Mouse (Mus musculus) heart, adult 2 months (tissue): ENCODE results near the gene Mag. TPM values are rescaled to one million over a fixed set of nuclear protein-coding genes. Genes with fewer than 3 reads are reported as not detected.
A peak's percentile ranks its signal among the peaks of the same experiment; 100 is the strongest.

Experiments
- DNase-seq, 2 experiments: peaks; one replicate each; pipeline ENCODE4 v3.0.0; 2021
- H3K27ac ChIP-seq: fragments of 200-600 bp; 2 replicates; pipeline ENCODE4 v1.8.1; 2022
- H3K27me3 ChIP-seq: fragments of 200-500 bp; 2 replicates; pipeline ENCODE4 v1.6.1; 2012; ENCODE audit warnings: mild to moderate bottlenecking, low read length, inconsistent platforms, mixed read lengths; ENCODE audit not compliant: control insufficient read depth, insufficient read depth
- H3K36me3 ChIP-seq: fragments of 200-500 bp; 2 replicates; pipeline ENCODE4 v1.6.1; 2012; ENCODE audit warnings: low read length, inconsistent platforms; ENCODE audit not compliant: control insufficient read depth, insufficient read depth
- H3K4me1 ChIP-seq: fragments of 200-500 bp; 2 replicates; pipeline ENCODE4 v1.6.1; 2011; ENCODE audit warnings: low read length; ENCODE audit not compliant: control insufficient read depth, insufficient read depth
- H3K4me3 ChIP-seq: fragments of 200-600 bp; 2 replicates; pipeline ENCODE4 v1.8.1; 2022
- H3K79me2 ChIP-seq: fragments of 200-500 bp; replicated peaks from 2 replicates; pipeline ENCODE4 v1.6.1; 2012; ENCODE audit warnings: mild to moderate bottlenecking, inconsistent platforms, low read length, moderate library complexity, mixed read lengths; ENCODE audit not compliant: control insufficient read depth, insufficient read depth
- H3K9ac ChIP-seq: fragments of 200-500 bp; 2 replicates; pipeline ENCODE4 v1.6.1; 2012; ENCODE audit warnings: low read depth, mild to moderate bottlenecking, control low read depth, inconsistent platforms, low read length, mixed read lengths
- CTCF ChIP-seq: fragments of 200-600 bp; IDR thresholded peaks from 2 replicates; pipeline ENCODE4 v1.8.1; 2022; ENCODE audit warnings: antibody characterized with exemption, mild to moderate bottlenecking, moderate library complexity
- EP300 ChIP-seq: fragments of 200-500 bp; IDR thresholded peaks from 2 replicates; pipeline ENCODE4 v1.6.1; 2011; ENCODE audit warnings: low read depth, low read length, control low read depth; ENCODE audit not compliant: insufficient read depth
- POLR2A ChIP-seq: fragments of 200-500 bp; IDR thresholded peaks from 2 replicates; pipeline ENCODE4 v1.6.1; 2011; ENCODE audit warnings: mild to moderate bottlenecking, low read depth, low read length, control low read depth; ENCODE audit not compliant: insufficient read depth
- WGBS: fragments of 180-500 bp; shearing (Covaris S2); methylation state at CpG from one replicate; pipeline ENCODE4 v1.1.7; 2018; 5-methylcytosine and 5-hydroxymethylcytosine counted together
- intact Hi-C: fragments of 180-260 bp; cut with DNase I; formaldehyde crosslinking; loops from one replicate; pipeline ENCODE4 v1.15.1; 2025
- polyA plus RNA-seq: library from polyadenylated mRNA; depleted of rRNA; stranded (reverse); fragments of >200 nt; gene quantifications from 2 replicates; pipeline ENCODE4 v1.2.3, GENCODE M21; 2012
- total RNA-seq, 2 experiments: library from RNA; stranded (reverse); gene quantifications; 2 replicates each; pipeline ENCODE4 v1.2.3; 2021

Gene Mag
- total and polyA plus RNA-seq, 3 experiments = 0.27 TPM; not detected in 2

DNA sequence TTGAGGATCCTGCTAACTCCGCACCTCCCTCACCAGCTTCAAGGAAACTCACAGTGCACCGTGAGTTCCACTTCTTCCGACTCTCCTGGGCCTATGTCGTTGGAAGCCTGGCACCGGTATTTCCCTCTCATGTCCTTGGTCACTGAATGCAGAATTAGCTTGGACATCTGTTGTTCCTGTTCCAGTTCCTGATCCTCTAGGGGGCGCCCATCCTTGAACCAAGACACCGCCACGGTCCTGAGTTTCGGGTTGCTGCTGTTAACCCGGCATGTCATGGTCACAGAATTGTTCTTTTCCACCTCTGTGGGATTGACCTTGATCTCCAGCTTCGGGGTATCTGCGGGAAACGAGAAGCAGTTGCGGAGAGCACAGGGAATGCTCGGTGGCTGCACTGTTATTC, 41.6 kb downstream of the Mag start:
- DNase-seq = peak; percentile 66 to 73
- TF ChIP-seq CTCF (peak; percentile 79), POLR2A (no peak)
- WGBS = 20% methylated on average over 15 of the region's 15 CpGs
- H3K4me1 ChIP-seq = no peaks in the 10 kb centered on the region
- H3K4me3 ChIP-seq = no peak overlapping the region
- intact Hi-C loops = loop anchor here (1.0 kb wide), 1 partner anchor 101 kb away; no protein-coding TSS in a partner anchor
- H3K9ac ChIP-seq = no peak overlapping the region
- no peaks in the 10 kb centered on the region for H3K79me2 ChIP-seq
- no peak overlapping the region for H3K27ac ChIP-seq
- no peaks in the 10 kb centered on the region for H3K27me3 ChIP-seq
- H3K36me3 ChIP-seq = no peaks in the 10 kb centered on the region

DNA sequence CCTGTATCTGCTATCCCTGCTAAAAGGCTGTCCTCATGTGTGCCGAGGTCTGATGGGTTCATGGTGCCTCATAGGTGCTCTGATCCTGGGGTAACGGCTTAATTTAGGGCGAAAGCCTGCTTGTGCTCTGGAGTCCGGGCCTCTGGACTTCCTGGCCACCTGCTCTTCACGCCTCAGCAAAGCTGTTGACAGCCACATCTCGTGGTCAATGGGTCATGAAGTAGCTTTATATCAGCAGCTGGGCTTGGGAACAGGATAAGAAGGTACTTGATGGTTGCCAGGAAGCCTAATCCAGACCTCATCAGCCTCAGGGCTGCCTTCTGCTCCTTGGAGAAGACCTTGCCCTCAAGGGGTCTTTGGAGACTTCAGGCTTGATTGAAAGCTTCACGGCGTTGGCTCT, 51.3 kb downstream of the Mag start:
- H3K4me3 ChIP-seq = no peak overlapping the region
- H3K27ac ChIP-seq = no peak overlapping the region
- intact Hi-C loops = loop anchor here (5.0 kb wide), 1 partner anchor 271 kb away; no protein-coding TSS in a partner anchor
- WGBS = 45% methylated on average over 8 of the region's 8 CpGs
- H3K4me1 ChIP-seq = no peaks in the 10 kb centered on the region
- H3K36me3 ChIP-seq = no peaks in the 10 kb centered on the region
- DNase-seq = no peak
- H3K27me3 ChIP-seq = no peaks in the 10 kb centered on the region
- no peaks in the 10 kb centered on the region for H3K79me2 ChIP-seq
- TF ChIP-seq EP300 (no peak), CTCF (no peak), POLR2A (no peak)
- H3K9ac ChIP-seq = no peak overlapping the region

DNA sequence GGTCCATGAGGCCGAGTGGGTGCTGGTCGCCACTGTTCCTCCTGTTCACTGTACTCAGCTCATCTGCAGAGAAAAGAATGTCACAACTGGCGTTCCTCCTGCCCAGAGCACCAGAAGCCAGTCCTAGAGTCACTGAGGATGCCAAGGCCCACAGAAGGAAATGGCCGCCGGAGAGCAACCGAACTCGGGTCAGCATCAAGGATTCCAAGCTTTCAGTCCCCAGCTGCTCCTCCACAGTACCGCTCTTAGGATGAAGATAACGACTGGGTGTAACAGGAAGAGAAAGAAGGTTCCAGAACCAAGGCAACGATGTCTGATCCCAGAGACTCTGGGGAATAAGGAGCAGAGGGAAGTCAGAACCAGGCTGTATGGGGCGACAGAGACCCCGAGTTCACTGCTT, 53.2 kb downstream of the Mag start, which contains the start of gene Ffar1:
TSS of gene Ffar1 (minus strand) at position 101 of the 400 bp plus-strand sequence.
- no peak for TF ChIP-seq POLR2A
- no peak for TF ChIP-seq CTCF
- no peak for TF ChIP-seq EP300
- no peaks in the 10 kb centered on the region for H3K79me2 ChIP-seq
- H3K27ac ChIP-seq = no peak within 1 kb of the TSS
- no peaks in the 10 kb centered on the region for H3K27me3 ChIP-seq
- intact Hi-C loops = loop anchor here (5.0 kb wide), 1 partner anchor 269 kb away; no protein-coding TSS in a partner anchor
- H3K36me3 ChIP-seq = no peaks in the 10 kb centered on the region
- no peaks in the 10 kb centered on the region for H3K4me1 ChIP-seq
- WGBS = 68% methylated on average over 12 of the region's 12 CpGs
- H3K4me3 ChIP-seq = no peak within 1 kb of the TSS
- no peak within 1 kb of the TSS for H3K9ac ChIP-seq
- no peak for DNase-seq

DNA sequence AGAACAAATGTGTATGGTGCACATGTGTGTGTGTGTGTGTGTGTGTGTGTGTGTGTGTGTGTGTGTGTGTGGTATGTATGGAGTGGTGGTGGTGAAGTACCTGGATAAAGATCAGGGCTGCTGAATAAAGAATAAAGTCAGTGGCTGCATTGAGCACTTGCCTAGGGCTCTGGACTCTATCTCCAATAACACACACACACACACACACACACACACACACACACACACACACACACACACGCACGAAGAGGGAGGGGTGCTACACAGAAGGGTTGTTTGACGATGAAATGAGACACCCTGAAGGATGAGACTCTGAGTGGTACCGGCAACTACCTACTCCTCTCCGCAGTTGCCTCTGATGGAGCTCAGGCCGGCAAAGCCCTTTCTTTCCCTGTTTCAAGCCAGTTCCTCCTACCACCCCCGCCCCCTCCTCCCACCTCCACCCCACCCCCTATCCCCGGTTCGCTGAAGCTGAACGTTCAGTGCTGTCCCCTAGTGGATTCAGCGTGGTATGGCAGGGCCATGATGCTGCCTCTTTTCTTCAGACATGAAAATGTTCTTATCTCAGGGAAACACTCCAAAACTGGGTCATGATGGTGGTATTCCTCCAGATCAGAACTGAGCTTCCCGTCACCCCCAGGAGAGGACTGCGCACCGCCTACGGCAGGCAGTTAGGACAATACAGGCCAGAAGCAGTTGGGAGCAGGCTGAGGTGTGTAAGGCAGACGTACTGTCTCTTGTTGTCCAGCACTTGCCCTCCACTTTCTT, 54.9 kb downstream of the Mag start:
- intact Hi-C loops = loop anchor here (5.0 to 10.0 kb wide), 2 partner anchors 195 to 268 kb away; partner anchors contain the start of gene Haus5
- Histone ChIP-seq H3K27me3 (0 out of 2 replicates have a peak, but pooled peaks cover 2% of the 10 kb centered on the region), H3K4me3 (no peak overlapping the region), H3K4me1 (no peaks in the 10 kb centered on the region), H3K36me3 (no peaks in the 10 kb centered on the region), H3K9ac (no peak overlapping the region), H3K79me2 (no peaks in the 10 kb centered on the region), H3K27ac (no peak overlapping the region)
- 7% methylated on average over 16 of the region's 16 CpGs for WGBS
- peak in 1 of 2 experiments; percentile 26 for DNase-seq
- TF ChIP-seq CTCF (peak; percentile 73), POLR2A (no peak), EP300 (no peak)

DNA sequence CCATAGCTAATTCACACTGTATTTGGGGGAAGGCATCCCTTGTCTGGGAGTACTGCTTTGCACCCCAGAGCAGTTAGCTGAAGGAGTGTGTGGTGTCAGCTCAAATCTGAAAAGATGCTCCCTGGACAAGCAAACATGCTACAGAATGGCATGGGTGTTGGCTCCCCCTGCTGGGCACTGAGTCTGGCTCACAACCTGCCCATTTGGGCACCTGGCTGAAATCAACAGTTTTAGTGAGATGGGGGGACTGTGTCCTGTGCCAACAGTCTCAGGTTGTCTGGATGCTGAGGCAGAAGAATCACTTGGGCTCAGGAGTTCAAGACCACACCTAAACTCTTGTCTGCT, 55.4 kb downstream of the Mag start:
- H3K27ac ChIP-seq = no peak overlapping the region
- DNase-seq = peak; percentile 56 to 61
- H3K4me3 ChIP-seq = no peak overlapping the region
- intact Hi-C loops = loop anchor here (10.0 kb wide), 1 partner anchor 194 kb away; the partner anchor contains the start of gene Haus5
- no peaks in the 10 kb centered on the region for H3K79me2 ChIP-seq
- H3K9ac ChIP-seq = no peak overlapping the region
- H3K27me3 ChIP-seq = 0 out of 2 replicates have a peak, but pooled peaks cover 2% of the 10 kb centered on the region
- no peaks in the 10 kb centered on the region for H3K36me3 ChIP-seq
- TF ChIP-seq CTCF = peak; percentile 77
- TF ChIP-seq EP300 = no peak
- no peaks in the 10 kb centered on the region for H3K4me1 ChIP-seq

DNA sequence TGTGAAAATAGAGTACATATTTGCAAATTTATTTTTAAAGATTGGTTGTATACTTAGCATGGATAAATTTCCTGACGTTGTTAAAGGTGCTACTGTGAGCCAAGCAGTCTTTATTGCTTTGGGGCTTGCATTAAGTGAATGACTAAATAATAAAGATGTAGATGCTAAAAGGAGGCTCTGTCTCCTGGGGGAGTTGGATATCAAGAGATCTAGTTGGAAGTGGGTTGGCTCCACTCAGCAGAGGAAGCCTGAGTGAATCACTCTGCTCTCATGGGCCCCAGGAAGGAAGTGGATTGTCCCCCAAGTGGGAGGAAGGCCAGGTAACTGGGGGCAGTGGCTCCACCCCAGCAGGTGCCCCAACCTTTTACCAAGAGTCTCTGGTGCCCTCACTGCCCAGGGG, 56.9 kb downstream of the Mag start:
- H3K27me3 ChIP-seq = peaks cover 3% of the 10 kb centered on the region; the same call in 1 of the 2 replicates
- no peak for TF ChIP-seq POLR2A
- no peak for TF ChIP-seq CTCF
- no peak for TF ChIP-seq EP300

More for the DNA sequence above, 56.9 kb downstream of the Mag start:
- H3K27ac ChIP-seq = no peak overlapping the region
- DNase-seq = no peak
- WGBS = 67% methylated on average over 1 of the region's 1 CpGs
- no peak overlapping the region for H3K9ac ChIP-seq
- no peaks in the 10 kb centered on the region for H3K79me2 ChIP-seq
- H3K4me3 ChIP-seq = no peak overlapping the region
- H3K36me3 ChIP-seq = no peaks in the 10 kb centered on the region
- H3K4me1 ChIP-seq = no peaks in the 10 kb centered on the region
- intact Hi-C loops = loop anchor here (10.0 kb wide), 1 partner anchor 193 kb away; the partner anchor contains the start of gene Haus5
